Mouse (Mus musculus): ENCODE data around the gene Cgrrf1.

- no peak for TF ChIP-seq CTCF (IDR thresholded peaks at IDR 0.05; ENCODE audit: borderline replicate concordance, control insufficient read depth, extremely low read depth, insufficient read depth, low read length, poor library complexity)
- TF ChIP-seq POLR2A (IDR thresholded peaks at IDR 0.05; ENCODE audit: control insufficient read depth, extremely low read depth, insufficient read depth, low read length, poor library complexity) = no peak
Measured at GRCm38 (mm10) chr14:46803259-46803658, 28.7 kb upstream of the Cgrrf1 start.

Data from thymus, adult 2 months (tissue).